Mouse (Mus musculus) frontal cortex, adult 2 months (tissue): Measurements from ENCODE around the gene Myh14. TPM values are rescaled to one million over a fixed set of nuclear protein-coding genes. Genes with fewer than 3 reads are reported as not detected.

Experiments
- DNase-seq, 2 experiments: peaks; one replicate each; pipeline ENCODE4 v3.0.0; 2022; ENCODE audit warnings: low spot score in 1 of 2; ENCODE audit errors: extremely low spot score in 1 of 2
- polyA plus RNA-seq: library from polyadenylated mRNA; depleted of rRNA; stranded (reverse); fragments of >200 nt; gene quantifications from 2 replicates; pipeline ENCODE4 v1.2.3, GENCODE M21; 2012

Myh14 gene
- polyA plus RNA-seq, 1 experiment, result 17.5 TPM

GRCm38 (mm10) chr7:44585606-44586005, 85.0 kb downstream of the Myh14 start:
- no peak for DNase-seq

GRCm38 (mm10) chr7:44584921-44585320, 85.7 kb downstream of the Myh14 start:
- no peak for DNase-seq

GRCm38 (mm10) chr7:44584265-44584804, 86.3 kb downstream of the Myh14 start:
- DNase-seq, result no peak

- DNase-seq, result no peak
Observed at GRCm38 (mm10) chr7:44583146-44583545, 87.5 kb downstream of the Myh14 start.

- no peak for DNase-seq
Observed at GRCm38 (mm10) chr7:44582709-44583108, 87.9 kb downstream of the Myh14 start.

GRCm38 (mm10) chr7:44581637-44582036, 89.0 kb downstream of the Myh14 start:
- no peak for DNase-seq

- DNase-seq, result no peak
Observed at GRCm38 (mm10) chr7:44576333-44576844, 94.3 kb downstream of the Myh14 start.

- no peak for DNase-seq
Observed at GRCm38 (mm10) chr7:44572956-44573484, 97.6 kb downstream of the Myh14 start.

GRCm38 (mm10) chr7:44572213-44572701, 98.4 kb downstream of the Myh14 start, which contains the start of gene Napsa:
TSS of gene Napsa (plus strand) at chr7:44572380.
- DNase-seq, result no peak

GRCm38 (mm10) chr7:44571811-44572210, 98.8 kb downstream of the Myh14 start:
- DNase-seq, result no peak

- DNase-seq, result no peak
Observed at GRCm38 (mm10) chr7:44570989-44571388, 99.7 kb downstream of the Myh14 start.

GRCm38 (mm10) chr7:44568803-44569202, 101.8 kb downstream of the Myh14 start:
- DNase-seq, result no peak

GRCm38 (mm10) chr7:44565414-44565813, 105.2 kb downstream of the Myh14 start:
- DNase-seq, result no peak

GRCm38 (mm10) chr7:44564486-44564885, 106.2 kb downstream of the Myh14 start:
- DNase-seq, result no peak

- no peak for DNase-seq
Observed at GRCm38 (mm10) chr7:44563284-44563683, 107.4 kb downstream of the Myh14 start.

- peak in 1 of 2 experiments; percentile 90 for DNase-seq
Observed at GRCm38 (mm10) chr7:44560435-44561400, 109.9 kb downstream of the Myh14 start.

- no peak for DNase-seq
Observed at GRCm38 (mm10) chr7:44557629-44558028, 113.0 kb downstream of the Myh14 start.
